Mouse (Mus musculus): ENCODE measurements around the gene Pex11g.

DNA sequence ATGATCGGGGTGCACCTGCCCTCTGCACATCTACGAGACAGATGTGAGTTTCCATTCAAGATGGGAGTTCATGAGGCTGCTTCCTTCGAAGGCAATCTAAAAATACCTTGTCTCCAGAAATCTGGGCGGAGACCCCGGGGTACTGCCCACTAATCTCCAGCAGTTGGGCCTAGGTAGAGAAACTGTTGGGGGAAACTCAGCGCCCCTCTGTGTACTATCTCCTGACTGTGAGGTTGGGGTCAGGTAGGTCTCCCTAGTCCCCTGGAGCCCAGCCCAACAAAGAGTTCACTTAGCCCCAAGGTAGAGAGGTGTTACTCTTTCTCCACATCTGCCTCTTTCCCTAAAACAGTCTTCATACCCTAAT is 26.3 kb upstream of the Pex11g start:
- no peak for TF ChIP-seq MAFK (IDR thresholded peaks at IDR 0.05; ENCODE audit: insufficient read depth, low read depth, low read length)
- TF ChIP-seq ZNF384 (IDR thresholded peaks at IDR 0.05; ENCODE audit: low read depth, low read length), result no peak

Measured in ES-E14 (cell line).